Mouse (Mus musculus) kidney, adult 2 months (tissue): Measurements from ENCODE around the gene Defb41.

Experiments
- CTCF ChIP-seq: fragments of 200-500 bp; conservative IDR thresholded peaks from 2 replicates; pipeline ENCODE4 v1.5.1; 2011; ENCODE audit warnings: low read depth, mild to moderate bottlenecking, control low read depth, low read length, moderate library complexity, mixed read lengths; ENCODE audit not compliant: insufficient read depth, insufficient read length
- POLR2A ChIP-seq: fragments of 200-500 bp; IDR thresholded peaks from one replicate; pipeline ENCODE4 v1.6.1; 2011; ENCODE audit warnings: low read depth, low read length, control low read depth

DNA sequence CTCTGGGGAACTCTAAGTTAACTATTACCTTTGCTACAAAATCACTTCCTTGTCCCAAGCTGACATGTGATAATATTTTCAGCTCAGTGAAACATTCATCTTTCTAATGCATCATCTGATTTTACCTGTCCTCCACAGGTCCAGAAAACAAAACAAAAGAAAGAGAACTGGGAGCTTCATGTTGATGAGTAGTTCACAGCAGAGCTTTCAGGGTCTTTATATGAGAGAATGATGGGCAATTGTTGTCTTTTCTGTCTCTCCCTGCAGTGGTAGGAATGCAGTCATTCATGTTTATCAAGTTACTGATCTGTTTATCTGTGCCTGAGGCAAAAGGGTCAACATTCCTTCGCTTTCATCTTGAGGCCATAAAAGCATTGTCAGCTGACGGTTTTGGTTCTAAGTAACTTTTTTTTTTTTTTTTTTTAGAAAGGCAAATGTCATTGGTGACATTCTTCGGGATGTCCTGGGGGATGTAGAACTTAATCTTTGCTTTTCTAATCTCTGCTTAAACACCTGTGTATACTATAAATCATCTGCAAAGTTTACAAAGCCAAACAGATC is 41.5 kb downstream of the Defb41 start:
- TF ChIP-seq POLR2A: no peak
- TF ChIP-seq CTCF: no peak
